ENCODE assay signal across 8 mouse cellular contexts in genomic region chr11:69118765-69119164, GRCm38 (mm10). TPM values are rescaled to one million over a fixed set of nuclear protein-coding genes. Genes with fewer than 3 reads are reported as not detected.
DNase-seq lines count a peak whose midpoint lies in the region; ATAC-seq and TF ChIP-seq lines count a peak whose summit lies in the region.

No protein-coding gene starts in this region.

- DNase-seq in heart, postnatal 0 days (ENCODE audit: low spot score) = peak; percentile 68
- DNase-seq in kidney, postnatal 36 days = peak; percentile 89 to 92
- DNase-seq in lung, adult 18-20 months = peak; percentile 77 to 90
- peak; percentile 83 for DNase-seq in testis, postnatal 14 days (ENCODE audit: low spot score)

- TF ChIP-seq POLR2A in bone marrow, adult 2 months (IDR thresholded peaks at IDR 0.05; ENCODE audit: borderline replicate concordance, control insufficient read depth, low read depth, low read length) = no peak; the same call in 1 of the 2 replicates

- peak overlapping the region; percentile 72 for H3K4me2 ChIP-seq in heart, postnatal 0 days (ENCODE audit: low read depth, low read length)
- H3K4me2 ChIP-seq in neural tube, embryonic 14.5 days (ENCODE audit: low read depth, low read length) = peak overlapping the region; percentile 99

- H3K27me3 ChIP-seq in C2C12 (ENCODE audit: control insufficient read depth, insufficient read depth, insufficient read length) = no peaks in the 10 kb centered on the region
- peaks cover 87% of the 10 kb centered on the region for H3K27me3 ChIP-seq in erythroblast, embryonic 14.5 days (ENCODE audit: control insufficient read depth)
- H3K27me3 ChIP-seq in heart, postnatal 0 days (ENCODE audit: control insufficient read depth, insufficient read depth, low read length) = no peaks in the 10 kb centered on the region
- peaks cover 9% of the 10 kb centered on the region; the same call in 1 of the 2 replicates for H3K27me3 ChIP-seq in neural tube, embryonic 14.5 days (ENCODE audit: control insufficient read depth, insufficient read depth, low read length)

- TF ChIP-seq CTCF in C2C12 (IDR thresholded peaks at IDR 0.05; ENCODE audit: control insufficient read depth, insufficient read depth, insufficient read length) = no peak
- no peak for TF ChIP-seq CTCF in bone marrow, adult 2 months (IDR thresholded peaks at IDR 0.05; ENCODE audit: control insufficient read depth, insufficient read depth, low read length)
- no peak for TF ChIP-seq CTCF in heart, postnatal 0 days (IDR thresholded peaks at IDR 0.05; ENCODE audit: low read depth)

- H3ac ChIP-seq in C2C12 (ENCODE audit: control insufficient read depth, insufficient read length, low read depth) = no peak overlapping the region

- 7% methylated on average over 15 of the region's 15 CpGs for WGBS in bone marrow, adult 2 months
- 3% methylated on average over 15 of the region's 15 CpGs for WGBS in heart, postnatal 0 days
- 1% methylated on average over 15 of the region's 15 CpGs for WGBS in neural tube, embryonic 14.5 days

- H3K79me2 ChIP-seq in C2C12 (ENCODE audit: control insufficient read depth, insufficient read depth) = no peaks in the 10 kb centered on the region

- H3K9me3 ChIP-seq in erythroblast, embryonic 14.5 days (ENCODE audit: control insufficient read depth, low read length) = no peaks in the 10 kb centered on the region; the same call in 1 of the 2 replicates
- H3K9me3 ChIP-seq in heart, postnatal 0 days (replicated peaks; ENCODE audit: control insufficient read depth, low read length) = no peaks in the 10 kb centered on the region
- no peaks in the 10 kb centered on the region for H3K9me3 ChIP-seq in neural tube, embryonic 14.5 days (ENCODE audit: control insufficient read depth, low read length)

- peak overlapping the region; percentile 14 for H3K4me3 ChIP-seq in C2C12 (ENCODE audit: insufficient read depth, poor library complexity, severe bottlenecking)
- H3K4me3 ChIP-seq in bone marrow, adult 2 months (replicated peaks; ENCODE audit: control insufficient read depth, low read depth, low read length) = peak overlapping the region; percentile 79
- H3K4me3 ChIP-seq in erythroblast, embryonic 14.5 days (replicated peaks) = peak overlapping the region; percentile 76
- H3K4me3 ChIP-seq in heart, postnatal 0 days (ENCODE audit: low read depth, low read length) = peak overlapping the region; percentile 63
- H3K4me3 ChIP-seq in neural tube, embryonic 14.5 days (ENCODE audit: low read depth, low read length) = peak overlapping the region; percentile 71

- no peaks in the 10 kb centered on the region for H3K79me3 ChIP-seq in C2C12 (ENCODE audit: low read depth)

- no peaks in the 10 kb centered on the region for H3K36me3 ChIP-seq in C2C12 (ENCODE audit: control insufficient read depth, insufficient read depth)
- H3K36me3 ChIP-seq in erythroblast, embryonic 14.5 days (ENCODE audit: control insufficient read depth) = no peaks in the 10 kb centered on the region
- no peaks in the 10 kb centered on the region for H3K36me3 ChIP-seq in heart, postnatal 0 days (replicated peaks; ENCODE audit: control insufficient read depth, insufficient read depth, low read length)
- no peaks in the 10 kb centered on the region for H3K36me3 ChIP-seq in neural tube, embryonic 14.5 days (ENCODE audit: control insufficient read depth, insufficient read depth, low read length)

- H3K4me1 ChIP-seq in bone marrow, adult 2 months (ENCODE audit: control insufficient read depth, insufficient read depth, low read length) = no peaks in the 10 kb centered on the region
- peaks cover 65% of the 10 kb centered on the region for H3K4me1 ChIP-seq in erythroblast, embryonic 14.5 days (ENCODE audit: control insufficient read depth)
- H3K4me1 ChIP-seq in heart, postnatal 0 days (ENCODE audit: control insufficient read depth, insufficient read depth) = peaks cover 26% of the 10 kb centered on the region
- H3K4me1 ChIP-seq in neural tube, embryonic 14.5 days (ENCODE audit: control insufficient read depth, insufficient read depth, low read length) = peaks cover 16% of the 10 kb centered on the region

- peak overlapping the region; percentile 62 for H3K9ac ChIP-seq in heart, postnatal 0 days (replicated peaks; ENCODE audit: low read depth, low read length)
- no peak overlapping the region for H3K9ac ChIP-seq in neural tube, embryonic 14.5 days (replicated peaks; ENCODE audit: low read depth, low read length)

- no peak for TF ChIP-seq EP300 in heart, postnatal 0 days (IDR thresholded peaks at IDR 0.05; ENCODE audit: low read depth)

- no peak overlapping the region for H3K27ac ChIP-seq in bone marrow, adult 2 months (ENCODE audit: control insufficient read depth, insufficient read depth, low read depth, low read length, poor library complexity)
- peak overlapping the region; percentile 82; the same call in 1 of the 2 replicates for H3K27ac ChIP-seq in heart, postnatal 0 days (ENCODE audit: low read depth)
- H3K27ac ChIP-seq in neural tube, embryonic 14.5 days (ENCODE audit: low read depth, low read length) = no peak overlapping the region

- ATAC-seq in heart, postnatal 0 days (ENCODE audit: insufficient read depth, low read depth) = no peak
- ATAC-seq in neural tube, embryonic 14.5 days (ENCODE audit: low read depth) = 0 out of 2 replicates have a peak, but pooled peaks have one; percentile 16

TF ChIP-seq in C2C12, 6 proteins besides CTCF, POLR2A, EP300 and RAD21:
- no peak for TF ChIP-seq MYOD1 (IDR thresholded peaks at IDR 0.05; ENCODE audit: control insufficient read depth, insufficient read length, low read depth)
- no peak for TF ChIP-seq USF1 (IDR thresholded peaks at IDR 0.05; ENCODE audit: low read depth)
- no peak for TF ChIP-seq MYOG (IDR thresholded peaks at IDR 0.05; ENCODE audit: control insufficient read depth, extremely low read depth, insufficient read length)
- no peak for TF ChIP-seq FOSL1 (IDR thresholded peaks at IDR 0.05; ENCODE audit: insufficient read depth, low read length, poor library complexity, severe bottlenecking)
- TF ChIP-seq CEBPB (IDR thresholded peaks at IDR 0.05; ENCODE audit: low read depth) = no peak
- TF ChIP-seq MAX (IDR thresholded peaks at IDR 0.05) = no peak

RNA-seq across cellular contexts. Expression of gene Hes7, which starts 1.4 kb away (rescaled TPM):
- 0.06 TPM for polyA plus RNA-seq in C2C12 (2012; fragmentation: generic; extraction: Trizol)
- polyA plus RNA-seq in bone marrow, adult 2 months (2011; ENCODE audit: insufficient read depth, insufficient read length, low replicate concordance, missing spikeins) = 1.1 TPM in 1 of 2 replicates, not detected in the other
- polyA plus RNA-seq in erythroblast, embryonic 14.5 days (2012) = 0.05 TPM in 1 of 2 replicates, not detected in the other
- total RNA-seq in heart, postnatal 0 days (2014; rRNA removed; ENCODE audit: low replicate concordance) = not detected in 2 replicates
- 0.26 and 0.29 TPM in 2 replicates for polyA plus RNA-seq in heart, postnatal 0 days (2015; fragmentation: Nextera tagmentation; extraction: Ambion mirVana)
- 0.43 and 0.52 TPM in 2 replicates for polyA plus RNA-seq in neural tube, embryonic 14.5 days (2014; fragmentation: Nextera tagmentation; extraction: Ambion mirVana)

RNA-seq across cellular contexts. Expression of gene 9130213A22Rik, which starts 3.6 kb away (rescaled TPM):
- 0.21 TPM for polyA plus RNA-seq in C2C12 (2012; fragmentation: generic; extraction: Trizol)
- polyA plus RNA-seq in bone marrow, adult 2 months (2011; ENCODE audit: insufficient read depth, insufficient read length, low replicate concordance, missing spikeins) = not detected in 2 replicates
- not detected in 2 replicates for polyA plus RNA-seq in erythroblast, embryonic 14.5 days (2012)
- 0.66 TPM in 1 of 2 replicates, not detected in the other for total RNA-seq in heart, postnatal 0 days (2014; rRNA removed; ENCODE audit: low replicate concordance)
- polyA plus RNA-seq in heart, postnatal 0 days (2015; fragmentation: Nextera tagmentation; extraction: Ambion mirVana) = 0.30 and 0.49 TPM in 2 replicates
- polyA plus RNA-seq in neural tube, embryonic 14.5 days (2014; fragmentation: Nextera tagmentation; extraction: Ambion mirVana) = 0.33 and 0.48 TPM in 2 replicates

RNA-seq across cellular contexts. Expression of gene Aloxe3, which starts 6.9 kb away (rescaled TPM):
- 0.14 TPM for polyA plus RNA-seq in C2C12 (2012; fragmentation: generic; extraction: Trizol)
- 0.82 TPM in 1 of 2 replicates, not detected in the other for polyA plus RNA-seq in bone marrow, adult 2 months (2011; ENCODE audit: insufficient read depth, insufficient read length, low replicate concordance, missing spikeins)
- polyA plus RNA-seq in erythroblast, embryonic 14.5 days (2012) = 0.01 TPM in 1 of 2 replicates, not detected in the other
- total RNA-seq in heart, postnatal 0 days (2014; rRNA removed; ENCODE audit: low replicate concordance) = 0.58 TPM in 1 of 2 replicates, not detected in the other
- polyA plus RNA-seq in heart, postnatal 0 days (2015; fragmentation: Nextera tagmentation; extraction: Ambion mirVana) = 0.08 TPM in 1 of 2 replicates, not detected in the other
- polyA plus RNA-seq in neural tube, embryonic 14.5 days (2014; fragmentation: Nextera tagmentation; extraction: Ambion mirVana) = 2.2 and 5.0 TPM in 2 replicates

RNA-seq across cellular contexts. Expression of gene Per1, which starts 23.7 kb away (rescaled TPM):
- 4.5 TPM for polyA plus RNA-seq in C2C12 (2012; fragmentation: generic; extraction: Trizol)
- polyA plus RNA-seq in bone marrow, adult 2 months (2011; ENCODE audit: insufficient read depth, insufficient read length, low replicate concordance, missing spikeins) = 28.8 and 46.2 TPM in 2 replicates
- polyA plus RNA-seq in erythroblast, embryonic 14.5 days (2012) = 1.4 and 1.5 TPM in 2 replicates
- total RNA-seq in heart, postnatal 0 days (2014; rRNA removed; ENCODE audit: low replicate concordance) = 76.8 and 93.5 TPM in 2 replicates
- 8.1 and 9.7 TPM in 2 replicates for polyA plus RNA-seq in heart, postnatal 0 days (2015; fragmentation: Nextera tagmentation; extraction: Ambion mirVana)
- polyA plus RNA-seq in neural tube, embryonic 14.5 days (2014; fragmentation: Nextera tagmentation; extraction: Ambion mirVana) = 6.5 and 9.4 TPM in 2 replicates

RNA-seq across cellular contexts. Expression of gene Vamp2, which starts 30.5 kb away (rescaled TPM):
- polyA plus RNA-seq in C2C12 (2012; fragmentation: generic; extraction: Trizol) = 20.9 TPM
- 50.5 and 55.9 TPM in 2 replicates for polyA plus RNA-seq in bone marrow, adult 2 months (2011; ENCODE audit: insufficient read depth, insufficient read length, low replicate concordance, missing spikeins)
- polyA plus RNA-seq in erythroblast, embryonic 14.5 days (2012) = 7.9 and 9.1 TPM in 2 replicates
- total RNA-seq in heart, postnatal 0 days (2014; rRNA removed; ENCODE audit: low replicate concordance) = 25.2 and 27.9 TPM in 2 replicates
- polyA plus RNA-seq in heart, postnatal 0 days (2015; fragmentation: Nextera tagmentation; extraction: Ambion mirVana) = 59.2 and 62.1 TPM in 2 replicates
- 337 and 385 TPM in 2 replicates for polyA plus RNA-seq in neural tube, embryonic 14.5 days (2014; fragmentation: Nextera tagmentation; extraction: Ambion mirVana)

Comparison
In these comparisons a context has a peak if more than half of its experiments do, and no peak if none do; other contexts are left out.
1. H3K4me3 ChIP-seq: peak in every context shown above with its lines; median percentile 79 in bone marrow, adult 2 months; 76 in erythroblast, embryonic 14.5 days; 71 in neural tube, embryonic 14.5 days; 63 in heart, postnatal 0 days; 14 in C2C12.